Mouse (Mus musculus): ENCODE results near the gene Tdp1. TPM values are rescaled to one million over a fixed set of nuclear protein-coding genes. Genes with fewer than 3 reads are reported as not detected.

Gene Tdp1
- total and polyA plus RNA-seq, 3 experiments = 32.1 to 130 (median 35.3) TPM

DNA sequence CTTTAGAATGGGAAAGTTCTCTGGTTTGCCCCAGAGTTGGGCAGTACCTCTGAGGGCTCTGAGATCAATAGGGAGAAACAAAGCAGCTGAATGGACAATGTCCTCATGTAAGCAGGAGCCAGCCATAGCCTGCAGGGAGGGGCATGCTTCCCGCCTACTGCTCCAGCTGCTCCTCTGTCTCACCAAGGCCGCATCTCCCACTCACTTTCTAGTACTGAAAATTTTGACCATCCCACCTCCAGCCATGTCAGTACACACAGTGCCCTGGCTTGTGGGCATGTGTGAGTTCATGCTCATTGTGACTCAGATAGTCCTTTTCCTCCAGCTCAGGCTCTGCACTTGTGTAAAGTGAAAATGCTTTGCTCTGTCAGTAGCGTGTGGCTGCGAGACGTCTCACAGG is 20.2 kb downstream of the Tdp1 start:
- DNase-seq (ENCODE audit: low spot score) (no peak), ATAC-seq (ENCODE audit: extremely low read depth, insufficient number of reproducible peaks, low FRiP score, poor library complexity, severe bottlenecking) (no peak)
- H3K4me1 ChIP-seq (ENCODE audit: insufficient read depth, low read depth, low read length) = no peaks in the 10 kb centered on the region
- H3K9me3 ChIP-seq (replicated peaks) = no peaks in the 10 kb centered on the region
- no peaks in the 10 kb centered on the region for H3K27me3 ChIP-seq (ENCODE audit: insufficient read depth, low read length)
- H3K4me3 ChIP-seq (ENCODE audit: low read depth, low read length) = no peak overlapping the region
- peaks cover 95% of the 10 kb centered on the region for H3K36me3 ChIP-seq (replicated peaks)
- TF ChIP-seq CTCF (IDR thresholded peaks at IDR 0.05; ENCODE audit: low read depth, low read length) = no peak
- no peak for TF ChIP-seq GATA2 (IDR thresholded peaks at IDR 0.05; ENCODE audit: borderline replicate concordance, low read depth, low read length)
- no peak for TF ChIP-seq GATA1 (IDR thresholded peaks at IDR 0.05; ENCODE audit: borderline replicate concordance, low read length)
- no peak for TF ChIP-seq POLR2AphosphoS5 (IDR thresholded peaks at IDR 0.05; ENCODE audit: insufficient replicate concordance, low read depth, low read length)
- TF ChIP-seq TAL1 (conservative IDR thresholded peaks at IDR 0.05; ENCODE audit: low read depth, low read length) = no peak

GRCm38 (mm10) chr12:99911466-99911865 is 27.1 kb downstream of the Tdp1 start:
- no peak overlapping the region for H3K4me3 ChIP-seq (ENCODE audit: low read depth, low read length)
- no peaks in the 10 kb centered on the region for H3K4me1 ChIP-seq (ENCODE audit: insufficient read depth, low read depth, low read length)
- peaks cover 90% of the 10 kb centered on the region for H3K36me3 ChIP-seq (replicated peaks)
- H3K9me3 ChIP-seq (replicated peaks) = no peaks in the 10 kb centered on the region
- H3K27me3 ChIP-seq (ENCODE audit: insufficient read depth, low read length) = no peaks in the 10 kb centered on the region
- TF ChIP-seq CTCF (IDR thresholded peaks at IDR 0.05; ENCODE audit: low read depth, low read length) (no peak), GATA1 (IDR thresholded peaks at IDR 0.05; ENCODE audit: borderline replicate concordance, low read length) (no peak), GATA2 (IDR thresholded peaks at IDR 0.05; ENCODE audit: borderline replicate concordance, low read depth, low read length) (no peak), TAL1 (conservative IDR thresholded peaks at IDR 0.05; ENCODE audit: low read depth, low read length) (no peak), POLR2AphosphoS5 (IDR thresholded peaks at IDR 0.05; ENCODE audit: insufficient replicate concordance, low read depth, low read length) (no peak)
- ATAC-seq (ENCODE audit: extremely low read depth, insufficient number of reproducible peaks, low FRiP score, poor library complexity, severe bottlenecking) = no peak
- DNase-seq (ENCODE audit: low spot score) = no peak

- peaks cover 86% of the 10 kb centered on the region for H3K36me3 ChIP-seq (replicated peaks)
- H3K4me3 ChIP-seq (ENCODE audit: low read depth, low read length) = no peak overlapping the region
- no peaks in the 10 kb centered on the region for H3K27me3 ChIP-seq (ENCODE audit: insufficient read depth, low read length)
- H3K4me1 ChIP-seq (ENCODE audit: insufficient read depth, low read depth, low read length) = no peaks in the 10 kb centered on the region
- DNase-seq (ENCODE audit: low spot score) = no peak
- ATAC-seq (ENCODE audit: extremely low read depth, insufficient number of reproducible peaks, low FRiP score, poor library complexity, severe bottlenecking) = no peak
- no peaks in the 10 kb centered on the region for H3K9me3 ChIP-seq (replicated peaks)
- no peak for TF ChIP-seq POLR2AphosphoS5 (IDR thresholded peaks at IDR 0.05; ENCODE audit: insufficient replicate concordance, low read depth, low read length)
- TF ChIP-seq GATA1 (IDR thresholded peaks at IDR 0.05; ENCODE audit: borderline replicate concordance, low read length) = no peak
- TF ChIP-seq TAL1 (conservative IDR thresholded peaks at IDR 0.05; ENCODE audit: low read depth, low read length) = no peak
- TF ChIP-seq GATA2 (IDR thresholded peaks at IDR 0.05; ENCODE audit: borderline replicate concordance, low read depth, low read length) = no peak
- no peak for TF ChIP-seq CTCF (IDR thresholded peaks at IDR 0.05; ENCODE audit: low read depth, low read length)
Measured at GRCm38 (mm10) chr12:99917800-99918427, 33.6 kb downstream of the Tdp1 start.

DNA sequence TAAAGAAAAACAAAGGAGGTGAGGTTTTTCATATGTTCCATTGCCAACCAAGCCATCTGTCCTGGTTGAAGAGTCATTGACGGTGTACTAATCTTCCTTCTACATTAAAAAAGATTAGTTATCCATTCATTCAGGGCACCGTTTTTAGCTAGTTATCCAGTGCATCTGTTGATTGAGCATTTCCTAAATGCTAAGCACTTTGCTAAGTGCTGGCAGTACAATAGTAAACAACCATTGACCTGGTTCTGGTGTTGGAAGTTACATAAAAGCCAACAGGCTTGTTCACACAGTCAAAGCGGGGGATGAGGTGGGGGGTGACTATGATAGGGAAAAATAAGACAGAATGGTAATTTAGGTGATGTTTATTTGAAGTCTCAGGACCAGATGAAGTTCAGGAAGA is 35.3 kb downstream of the Tdp1 start:
- Histone ChIP-seq H3K9me3 (replicated peaks) (no peaks in the 10 kb centered on the region), H3K36me3 (replicated peaks) (peaks cover 87% of the 10 kb centered on the region), H3K4me3 (ENCODE audit: low read depth, low read length) (no peak overlapping the region), H3K27me3 (ENCODE audit: insufficient read depth, low read length) (no peaks in the 10 kb centered on the region), H3K4me1 (ENCODE audit: insufficient read depth, low read depth, low read length) (no peaks in the 10 kb centered on the region)
- ATAC-seq (ENCODE audit: extremely low read depth, insufficient number of reproducible peaks, low FRiP score, poor library complexity, severe bottlenecking) = no peak
- no peak for DNase-seq (ENCODE audit: low spot score)
- TF ChIP-seq POLR2AphosphoS5 (IDR thresholded peaks at IDR 0.05; ENCODE audit: insufficient replicate concordance, low read depth, low read length) (no peak), CTCF (IDR thresholded peaks at IDR 0.05; ENCODE audit: low read depth, low read length) (no peak), TAL1 (conservative IDR thresholded peaks at IDR 0.05; ENCODE audit: low read depth, low read length) (no peak), GATA2 (IDR thresholded peaks at IDR 0.05; ENCODE audit: borderline replicate concordance, low read depth, low read length) (no peak), GATA1 (IDR thresholded peaks at IDR 0.05; ENCODE audit: borderline replicate concordance, low read length) (no peak)

DNA sequence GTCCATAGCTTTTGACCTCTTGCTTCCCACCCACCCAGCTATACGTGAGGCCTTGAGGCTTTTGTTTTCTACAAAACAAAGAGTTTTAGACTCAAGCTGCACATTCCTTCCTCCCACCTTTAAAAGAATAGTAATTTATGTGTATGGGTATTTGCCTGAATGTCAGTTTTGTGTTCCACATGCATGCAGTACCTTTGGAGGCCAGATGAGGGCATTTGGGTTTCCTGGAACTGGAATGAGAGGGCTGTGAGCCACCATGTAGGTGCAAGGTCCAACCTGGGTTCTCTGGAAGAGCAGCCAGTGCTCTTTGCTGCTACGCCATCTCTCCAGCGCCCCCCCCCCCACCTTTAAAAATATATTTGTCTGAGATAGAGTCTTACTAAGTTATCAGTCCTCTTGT is 36.7 kb downstream of the Tdp1 start:
- Histone ChIP-seq H3K4me3 (ENCODE audit: low read depth, low read length) (no peak overlapping the region), H3K9me3 (replicated peaks) (no peaks in the 10 kb centered on the region), H3K36me3 (replicated peaks) (peaks cover 91% of the 10 kb centered on the region), H3K4me1 (ENCODE audit: insufficient read depth, low read depth, low read length) (no peaks in the 10 kb centered on the region), H3K27me3 (ENCODE audit: insufficient read depth, low read length) (no peaks in the 10 kb centered on the region)
- no peak for DNase-seq (ENCODE audit: low spot score)
- no peak for ATAC-seq (ENCODE audit: extremely low read depth, insufficient number of reproducible peaks, low FRiP score, poor library complexity, severe bottlenecking)
- TF ChIP-seq GATA2 (IDR thresholded peaks at IDR 0.05; ENCODE audit: borderline replicate concordance, low read depth, low read length) (no peak), CTCF (IDR thresholded peaks at IDR 0.05; ENCODE audit: low read depth, low read length) (peak; percentile 54), GATA1 (IDR thresholded peaks at IDR 0.05; ENCODE audit: borderline replicate concordance, low read length) (no peak)

DNA sequence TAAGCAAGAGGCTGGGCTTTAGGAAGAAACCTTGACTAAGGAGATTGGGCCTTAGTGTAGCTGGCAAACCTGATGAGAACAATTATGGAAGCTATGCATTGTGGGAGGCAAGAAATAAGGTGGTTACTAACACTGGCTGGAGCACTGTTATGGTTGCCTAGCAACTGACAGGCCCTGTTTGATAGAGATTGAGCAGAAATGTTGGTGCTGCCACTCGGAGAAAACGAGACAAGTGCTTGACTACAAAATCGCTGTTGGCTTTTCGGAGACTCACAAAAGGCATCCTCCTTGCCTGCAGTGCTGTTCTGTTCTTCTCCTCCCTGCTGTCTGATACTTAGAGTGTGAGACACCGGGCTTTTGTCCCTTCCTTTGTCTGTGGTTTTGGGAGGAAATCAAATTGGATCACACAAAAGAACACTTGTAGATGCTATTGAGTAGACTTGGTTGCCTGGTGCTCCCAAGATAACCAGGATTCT is 38.9 kb downstream of the Tdp1 start:
- DNase-seq (ENCODE audit: low spot score) (no peak), ATAC-seq (ENCODE audit: extremely low read depth, insufficient number of reproducible peaks, low FRiP score, poor library complexity, severe bottlenecking) (no peak)
- Histone ChIP-seq H3K9me3 (replicated peaks) (no peaks in the 10 kb centered on the region), H3K4me3 (ENCODE audit: low read depth, low read length) (no peak overlapping the region), H3K4me1 (ENCODE audit: insufficient read depth, low read depth, low read length) (no peaks in the 10 kb centered on the region), H3K36me3 (replicated peaks) (peaks cover 91% of the 10 kb centered on the region), H3K27me3 (ENCODE audit: insufficient read depth, low read length) (no peaks in the 10 kb centered on the region)
- no peak for TF ChIP-seq GATA1 (IDR thresholded peaks at IDR 0.05; ENCODE audit: borderline replicate concordance, low read length)

Data from G1E (cell line).